Mouse (Mus musculus): ENCODE results near the gene Serpinb9.

- no peak for TF ChIP-seq CTCF (IDR thresholded peaks at IDR 0.05; ENCODE audit: low read depth, low read length)
- no peak for TF ChIP-seq POLR2A (IDR thresholded peaks at IDR 0.05; ENCODE audit: borderline replicate concordance, low read depth, low read length)
Measured at GRCm38 (mm10) chr13:33002950-33003349, at the start of gene Serpinb9.
